Mouse (Mus musculus): ENCODE measurements at regions not wholly inside any gene's neighbourhood (a gene's known extent, or its start where the extent isn't known, plus 50 kb on each side); places are given as distances from the start of the nearest gene placed in this dataset.
"Not testable (repeated sequence)": the region's sequence is repeated elsewhere in the genome, so short reads cannot be mapped to it uniquely, and the experiment has no call there.

DNA sequence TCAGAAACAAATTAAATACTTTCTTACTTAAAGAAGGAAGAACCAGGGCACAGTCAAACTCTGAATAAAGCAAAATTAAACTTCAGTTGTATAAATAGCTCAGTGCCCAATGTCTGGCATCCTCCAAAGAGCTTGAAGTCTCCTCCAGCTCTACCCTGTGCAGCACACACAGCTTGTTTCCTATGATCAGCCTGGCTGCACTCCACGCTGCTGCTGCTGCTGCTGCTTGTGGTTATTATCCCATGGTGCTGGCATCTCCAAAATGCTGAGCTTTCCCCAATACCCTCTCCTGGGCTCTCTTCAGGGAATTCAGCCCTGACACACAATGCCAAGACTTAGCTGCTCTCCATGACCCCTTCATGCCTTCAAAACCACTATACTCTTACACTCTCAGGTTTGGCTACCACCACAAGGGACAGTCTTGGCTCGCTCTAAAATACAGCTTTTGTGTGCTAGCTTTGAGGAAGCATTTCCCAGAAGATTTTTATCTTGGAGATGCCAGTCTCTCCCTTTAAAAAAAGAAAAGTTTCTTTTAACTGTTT lies 121.0 kb downstream of the Rab10 start:
- DNase-seq (ENCODE audit: inconsistent ontology term): peak; percentile 86

DNA sequence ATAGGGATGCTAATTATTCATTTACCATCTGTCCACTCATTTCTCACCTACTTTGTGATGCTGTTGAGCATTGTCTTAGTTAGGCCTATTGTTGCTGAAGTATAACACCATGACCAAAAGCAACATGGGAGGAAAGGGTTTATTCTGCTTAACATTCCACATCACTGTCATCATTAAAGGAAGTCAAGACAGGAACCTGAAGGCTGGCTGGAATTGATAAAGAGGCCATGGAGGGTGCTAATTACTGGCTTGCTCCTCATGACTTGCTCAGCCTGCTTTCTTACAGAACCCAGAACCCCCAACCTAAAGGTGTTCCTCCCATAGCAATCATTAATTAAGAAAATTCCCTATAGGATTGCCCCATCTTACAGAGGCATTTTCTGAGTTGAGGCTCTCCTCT lies 121.6 kb downstream of the Rab10 start:
- DNase-seq (ENCODE audit: inconsistent ontology term): no peak

GRCm38 (mm10) chr12:3173325-3173724 lies 136.4 kb downstream of the Rab10 start:
- no peak for DNase-seq (ENCODE audit: inconsistent ontology term)

GRCm38 (mm10) chr12:3169705-3170287 lies 140.0 kb downstream of the Rab10 start:
- DNase-seq (ENCODE audit: inconsistent ontology term): peak; percentile 72

GRCm38 (mm10) chr12:3161666-3162065 lies 148.1 kb downstream of the Rab10 start:
- DNase-seq (ENCODE audit: inconsistent ontology term): peak; percentile 0

- not testable (repeated sequence) for DNase-seq (ENCODE audit: inconsistent ontology term)
These were observed 151.0 kb downstream of the Rab10 start for GRCm38 (mm10) chr12:3158771-3159170.

- DNase-seq (ENCODE audit: inconsistent ontology term): not testable (repeated sequence)
These were observed 156.1 kb downstream of the Rab10 start for GRCm38 (mm10) chr12:3153705-3154104.

GRCm38 (mm10) chr12:3132553-3132952 lies 177.2 kb downstream of the Rab10 start:
- DNase-seq (ENCODE audit: inconsistent ontology term): not testable (repeated sequence)

DNA sequence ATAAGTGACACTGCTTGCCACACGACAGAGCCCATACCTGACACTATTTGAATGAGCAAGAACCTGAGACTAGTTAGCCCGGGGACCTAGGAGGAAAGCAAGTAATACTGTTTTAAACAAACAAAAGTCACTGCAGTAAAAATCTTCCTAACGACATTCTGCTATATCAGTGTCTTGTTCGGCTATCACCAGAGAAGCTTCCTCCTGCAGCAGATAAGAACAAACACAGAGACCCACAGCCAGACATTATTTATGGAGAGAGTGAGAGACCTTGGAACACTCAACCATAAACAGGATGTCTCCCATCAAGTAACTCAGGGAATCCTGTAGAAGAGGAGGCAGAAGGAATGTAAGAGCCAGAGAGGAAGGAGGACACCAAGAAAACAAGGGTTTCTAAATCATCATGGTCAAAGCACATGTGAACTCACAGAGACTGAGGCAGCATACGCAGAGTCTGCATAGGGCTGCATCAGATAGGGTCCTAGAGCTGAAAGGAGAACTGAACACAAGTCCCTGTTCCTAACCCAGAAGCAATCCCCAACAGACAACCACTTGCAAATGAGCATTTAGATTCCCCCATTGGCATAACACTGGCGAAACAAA lies 178.5 kb downstream of the Rab10 start:
- DNase-seq (ENCODE audit: inconsistent ontology term): not testable (repeated sequence)

- not testable (repeated sequence) for DNase-seq (ENCODE audit: inconsistent ontology term)
These were observed 182.4 kb downstream of the Rab10 start for GRCm38 (mm10) chr12:3127336-3127735.

DNA sequence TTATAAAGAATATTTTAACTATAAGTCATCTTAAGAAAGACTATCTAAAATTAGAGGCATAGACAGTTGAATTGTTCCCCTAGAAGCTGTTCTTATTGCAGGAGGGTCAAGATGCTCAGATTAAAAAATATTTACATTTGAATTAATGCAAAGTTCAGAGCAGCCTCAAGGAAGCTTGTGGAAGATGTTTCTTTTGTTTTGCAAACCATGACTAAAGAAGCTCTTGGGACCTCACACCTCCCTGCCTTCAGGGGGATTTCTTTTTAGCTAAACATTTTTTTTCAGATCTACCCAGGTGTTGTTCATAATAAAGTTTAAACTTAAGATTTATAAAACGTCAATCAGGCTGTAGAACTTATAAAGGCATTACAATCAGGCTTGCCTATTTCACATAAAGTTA lies 185.7 kb downstream of the Rab10 start:
- DNase-seq (ENCODE audit: inconsistent ontology term): no peak

DNA sequence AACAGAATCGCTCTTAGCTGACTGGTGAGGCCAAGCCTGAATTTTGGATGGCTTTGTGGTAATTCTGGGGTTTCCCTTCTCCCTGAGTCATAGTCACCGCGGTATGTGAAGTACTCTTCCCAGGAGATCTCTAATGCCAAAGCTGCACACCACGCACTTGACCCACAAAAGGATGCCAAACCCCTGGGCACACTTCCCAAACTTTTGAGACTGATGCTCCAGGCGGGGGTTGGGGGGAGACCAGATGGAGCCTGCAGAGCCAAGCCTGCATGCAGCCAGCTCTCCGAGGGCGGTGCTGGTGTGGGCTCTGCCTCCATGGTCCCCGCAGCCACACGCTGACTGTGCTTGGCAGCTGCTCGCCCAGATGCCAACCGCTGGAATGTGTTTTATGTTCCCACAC lies 199.2 kb downstream of the Rab10 start:
- peak; percentile 96 for DNase-seq (ENCODE audit: inconsistent ontology term)

- peak; percentile 20 for DNase-seq (ENCODE audit: inconsistent ontology term)
These were observed 200.1 kb downstream of the Rab10 start for GRCm38 (mm10) chr12:3109671-3110070.

GRCm38 (mm10) chr12:3101963-3102362 lies 207.8 kb downstream of the Rab10 start:
- DNase-seq (ENCODE audit: inconsistent ontology term): peak; percentile 3

DNA sequence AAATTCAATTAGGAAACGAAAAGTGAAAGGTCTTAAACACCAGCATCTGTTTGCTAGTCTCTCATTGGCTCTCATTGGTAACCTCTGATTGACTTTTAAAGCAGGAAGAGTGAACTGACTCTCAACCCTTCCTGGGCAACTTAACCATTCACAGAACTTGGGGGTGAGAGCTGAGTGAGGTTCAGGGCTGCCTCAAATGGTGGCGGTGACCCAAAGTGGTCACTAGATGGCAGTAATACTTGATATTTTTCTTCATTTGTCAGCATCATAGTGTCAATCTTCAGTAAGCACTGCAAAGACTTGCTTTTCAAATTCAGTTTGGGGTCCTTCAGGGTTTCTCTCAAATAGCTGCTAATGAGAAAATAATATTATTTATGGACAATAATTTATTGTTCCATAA lies 211.6 kb downstream of the Rab10 start:
- DNase-seq (ENCODE audit: inconsistent ontology term): peak; percentile 8

GRCm38 (mm10) chr12:3094509-3094908 lies 215.3 kb downstream of the Rab10 start:
- no peak for DNase-seq (ENCODE audit: inconsistent ontology term)

DNA sequence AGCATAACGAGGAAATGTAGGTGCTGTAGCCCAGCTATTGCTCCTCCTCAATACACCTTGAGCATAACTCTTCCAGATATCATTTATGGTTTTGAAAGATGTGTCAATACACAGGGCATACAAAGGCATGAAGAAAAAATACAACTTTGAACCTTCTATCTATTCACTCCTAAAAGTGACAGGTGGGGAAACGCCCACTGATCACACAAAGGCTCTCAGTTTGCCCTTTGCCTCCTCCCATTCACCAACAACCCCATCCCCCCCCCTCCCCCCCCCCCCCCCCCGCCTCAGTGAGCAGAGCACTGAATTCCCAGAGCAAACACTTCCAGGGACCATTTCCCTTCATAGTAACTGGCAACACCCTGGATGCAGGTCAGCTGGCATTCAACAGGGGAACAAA lies 216.8 kb downstream of the Rab10 start:
- not testable (repeated sequence) for DNase-seq (ENCODE audit: inconsistent ontology term)

DNA sequence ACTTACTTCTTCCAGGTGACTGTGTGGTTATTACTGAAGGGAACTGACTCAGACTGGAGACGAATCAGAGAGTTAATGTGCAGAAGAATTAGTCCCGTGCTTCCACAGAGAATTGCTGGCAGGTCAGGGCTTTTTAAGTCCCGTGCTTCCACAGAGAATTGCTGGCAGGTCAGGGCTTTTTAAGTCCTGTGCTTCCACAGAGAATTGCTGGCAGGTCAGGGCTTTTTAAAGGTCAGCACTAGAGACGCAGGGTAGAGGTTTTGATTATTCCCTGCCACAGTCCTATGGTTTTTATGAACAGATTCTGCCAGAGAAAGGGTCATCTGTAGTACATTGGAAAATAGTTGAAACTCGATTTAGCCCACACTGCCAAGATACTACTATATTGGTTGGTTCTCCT lies 260.2 kb downstream of the Rab10 start:
- DNase-seq (ENCODE audit: inconsistent ontology term): not testable (repeated sequence)

GRCm38 (mm10) chr12:3018446-3018845 lies 291.3 kb downstream of the Rab10 start:
- not testable (repeated sequence) for DNase-seq (ENCODE audit: inconsistent ontology term)

GRCm38 (mm10) chr12:3016777-3017176 lies 293.0 kb downstream of the Rab10 start:
- DNase-seq (ENCODE audit: inconsistent ontology term): not testable (repeated sequence)
